Mouse (Mus musculus): ENCODE measurements at regions not wholly inside any gene's neighbourhood (a gene's known extent, or its start where the extent isn't known, plus 50 kb on each side); places are given as distances from the start of the nearest gene placed in this dataset.
A peak's percentile ranks its signal among the peaks of the same experiment; 100 is the strongest.

DNA sequence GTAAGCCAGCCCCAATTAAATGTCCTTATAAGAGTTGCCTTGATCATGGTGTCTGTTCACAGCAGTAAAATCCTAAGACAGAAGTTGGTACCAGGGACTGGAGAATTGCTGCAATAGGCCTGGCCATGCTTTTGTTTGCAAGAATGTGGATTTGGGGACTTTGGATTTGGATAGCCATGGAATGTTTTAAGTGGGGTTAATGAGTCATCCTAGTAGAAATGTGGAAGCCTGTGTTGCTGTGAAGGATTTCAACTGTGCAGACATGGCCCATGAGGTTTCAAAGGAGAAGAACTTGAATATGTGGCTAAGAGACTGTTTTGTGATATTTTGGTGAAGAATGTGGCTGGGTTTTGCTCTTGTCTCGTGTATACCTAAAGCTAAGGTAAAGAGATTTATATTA is 368.2 kb upstream of the Gli3 start:
- Histone ChIP-seq H3K9ac (ENCODE audit: low read depth, low read length) (no peak overlapping the region), H3K27ac (no peak overlapping the region), H3K36me3 (ENCODE audit: insufficient read depth, low read length) (no peaks in the 10 kb centered on the region), H3K4me1 (replicated peaks; ENCODE audit: insufficient read depth, low read length) (no peaks in the 10 kb centered on the region), H3K4me3 (replicated peaks; ENCODE audit: low read depth, low read length) (no peak overlapping the region), H3K9me3 (replicated peaks; ENCODE audit: low read length) (no peaks in the 10 kb centered on the region), H3K4me2 (ENCODE audit: low read length) (no peak overlapping the region), H3K27me3 (ENCODE audit: insufficient read depth, low read length) (no peaks in the 10 kb centered on the region)
- TF ChIP-seq CTCF (IDR thresholded peaks at IDR 0.05; ENCODE audit: low read depth) = no peak
- no peak for DNase-seq (ENCODE audit: low spot score)
- no peak for ATAC-seq (replicated peaks; ENCODE audit: low FRiP score, low read depth)
- 83% methylated on average over 1 of the region's 1 CpGs for WGBS

DNA sequence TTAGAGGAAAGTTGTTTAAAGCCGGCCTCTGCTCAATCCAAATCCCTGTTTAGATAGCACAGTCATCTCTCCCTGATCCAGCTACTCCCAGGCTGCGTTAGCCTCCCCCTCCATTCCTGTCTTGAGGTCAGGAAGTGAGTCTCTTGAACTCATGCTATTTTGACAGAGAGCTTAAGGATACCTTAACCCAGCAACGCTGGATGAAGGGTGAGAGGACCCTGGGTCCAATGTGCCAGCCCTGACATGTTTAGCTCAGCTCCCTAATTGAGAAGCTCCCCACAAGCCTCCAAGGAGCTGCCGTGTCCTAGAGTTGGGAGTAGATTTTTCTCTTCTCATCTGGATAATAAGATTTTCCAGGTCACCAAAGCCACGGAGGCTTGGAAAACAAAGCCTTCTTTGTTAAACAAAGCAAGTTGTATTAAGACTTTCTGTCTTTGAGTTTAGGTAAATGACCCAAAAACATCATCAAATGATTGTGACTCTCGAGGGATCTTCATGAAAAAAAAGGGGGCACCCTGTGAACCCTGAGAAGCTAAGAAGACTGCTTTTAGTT is 355.2 kb upstream of the Gli3 start:
- no peak for ATAC-seq (replicated peaks; ENCODE audit: low FRiP score, low read depth)
- 30% methylated on average over 6 of the region's 6 CpGs for WGBS
- Histone ChIP-seq H3K36me3 (ENCODE audit: insufficient read depth, low read length) (no peaks in the 10 kb centered on the region), H3K4me1 (replicated peaks; ENCODE audit: insufficient read depth, low read length) (no peaks in the 10 kb centered on the region), H3K4me3 (replicated peaks; ENCODE audit: low read depth, low read length) (no peak overlapping the region), H3K27me3 (ENCODE audit: insufficient read depth, low read length) (no peaks in the 10 kb centered on the region), H3K9ac (ENCODE audit: low read depth, low read length) (no peak overlapping the region), H3K9me3 (replicated peaks; ENCODE audit: low read length) (no peaks in the 10 kb centered on the region), H3K27ac (no peak overlapping the region), H3K4me2 (ENCODE audit: low read length) (no peak overlapping the region)
- peak; percentile 10 for DNase-seq (ENCODE audit: low spot score)
- no peak for TF ChIP-seq CTCF (IDR thresholded peaks at IDR 0.05; ENCODE audit: low read depth)

DNA sequence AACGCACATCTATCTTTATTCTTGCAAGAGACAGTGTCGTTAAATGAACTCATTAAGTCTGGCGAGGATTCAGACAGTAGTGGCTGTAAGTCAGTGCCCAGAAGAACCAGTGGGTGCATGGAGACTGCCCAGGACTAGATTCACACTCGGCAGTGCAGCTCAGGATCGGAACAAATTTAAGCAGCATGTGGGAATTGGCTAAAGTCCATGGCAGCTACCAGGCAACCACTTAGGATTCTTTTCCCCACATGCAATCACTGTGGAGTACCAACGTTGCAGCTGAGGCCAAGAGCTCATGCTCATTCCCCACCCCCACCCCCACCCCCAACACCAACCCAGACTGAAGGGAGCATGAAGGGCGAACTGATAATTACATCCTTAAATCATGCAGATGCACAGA is 349.7 kb upstream of the Gli3 start:
- DNase-seq (ENCODE audit: low spot score) (no peak), ATAC-seq (replicated peaks; ENCODE audit: low FRiP score, low read depth) (no peak)
- WGBS = 80% methylated on average over 7 of the region's 7 CpGs
- H3K27me3 ChIP-seq (ENCODE audit: insufficient read depth, low read length) = no peaks in the 10 kb centered on the region
- no peaks in the 10 kb centered on the region for H3K9me3 ChIP-seq (replicated peaks; ENCODE audit: low read length)
- no peak for TF ChIP-seq CTCF (IDR thresholded peaks at IDR 0.05; ENCODE audit: low read depth)
- no peaks in the 10 kb centered on the region for H3K36me3 ChIP-seq (ENCODE audit: insufficient read depth, low read length)
- H3K4me2 ChIP-seq (ENCODE audit: low read length) = no peak overlapping the region
- no peaks in the 10 kb centered on the region for H3K4me1 ChIP-seq (replicated peaks; ENCODE audit: insufficient read depth, low read length)
- no peak overlapping the region for H3K4me3 ChIP-seq (replicated peaks; ENCODE audit: low read depth, low read length)
- no peak overlapping the region for H3K27ac ChIP-seq
- H3K9ac ChIP-seq (ENCODE audit: low read depth, low read length) = no peak overlapping the region

DNA sequence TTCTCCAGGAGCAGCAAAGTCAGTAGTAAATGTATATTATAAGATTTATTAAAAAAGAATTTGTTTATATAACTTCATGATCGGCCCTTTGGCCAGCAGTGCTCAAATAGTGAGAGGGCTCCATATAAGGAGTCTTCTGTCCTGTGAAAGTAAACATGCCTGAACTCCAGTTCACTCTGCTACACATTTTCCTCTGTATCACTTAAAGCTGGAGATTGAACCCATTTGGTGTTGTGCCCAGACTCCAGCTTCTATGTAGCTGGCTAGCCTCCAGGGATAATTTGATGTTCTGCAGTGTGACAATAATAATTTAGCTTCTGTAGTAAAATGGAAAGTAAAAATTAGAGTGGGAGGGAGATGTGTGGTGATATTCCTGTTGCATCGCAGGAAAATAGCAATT is 332.8 kb upstream of the Gli3 start:
- no peak overlapping the region for H3K9ac ChIP-seq (ENCODE audit: low read depth, low read length)
- H3K27me3 ChIP-seq (ENCODE audit: insufficient read depth, low read length) = no peaks in the 10 kb centered on the region
- DNase-seq (ENCODE audit: low spot score) (peak; percentile 74), ATAC-seq (replicated peaks; ENCODE audit: low FRiP score, low read depth) (no peak)
- no peak overlapping the region for H3K4me2 ChIP-seq (ENCODE audit: low read length)
- H3K4me1 ChIP-seq (replicated peaks; ENCODE audit: insufficient read depth, low read length) = no peaks in the 10 kb centered on the region
- H3K9me3 ChIP-seq (replicated peaks; ENCODE audit: low read length) = no peaks in the 10 kb centered on the region
- WGBS = 39% methylated on average over 2 of the region's 2 CpGs
- TF ChIP-seq CTCF (IDR thresholded peaks at IDR 0.05; ENCODE audit: low read depth) = no peak
- no peak overlapping the region for H3K4me3 ChIP-seq (replicated peaks; ENCODE audit: low read depth, low read length)
- H3K36me3 ChIP-seq (ENCODE audit: insufficient read depth, low read length) = no peaks in the 10 kb centered on the region
- H3K27ac ChIP-seq = no peak overlapping the region

DNA sequence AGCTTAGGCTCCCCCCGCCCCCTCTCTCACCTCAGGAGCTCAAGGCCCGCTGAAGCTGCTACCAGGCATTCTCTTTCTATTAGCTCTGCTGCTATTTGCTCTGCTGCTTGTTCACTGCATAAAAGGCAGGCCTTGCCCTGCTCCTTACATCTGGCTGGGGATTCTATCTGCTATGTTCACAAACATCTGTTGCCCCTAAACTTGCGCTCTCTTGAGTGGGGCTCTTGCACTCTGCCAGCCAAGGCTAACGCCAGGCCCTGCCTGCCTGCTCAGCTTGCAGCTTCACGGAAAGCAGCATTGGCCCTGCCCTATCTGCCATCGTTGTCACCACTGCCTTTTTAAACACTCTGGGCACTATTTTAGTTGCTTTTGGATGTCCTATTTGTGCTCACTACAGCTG is 316.9 kb upstream of the Gli3 start:
- ATAC-seq (replicated peaks; ENCODE audit: low FRiP score, low read depth) = no peak
- no peak overlapping the region for H3K4me3 ChIP-seq (replicated peaks; ENCODE audit: low read depth, low read length)

DNA sequence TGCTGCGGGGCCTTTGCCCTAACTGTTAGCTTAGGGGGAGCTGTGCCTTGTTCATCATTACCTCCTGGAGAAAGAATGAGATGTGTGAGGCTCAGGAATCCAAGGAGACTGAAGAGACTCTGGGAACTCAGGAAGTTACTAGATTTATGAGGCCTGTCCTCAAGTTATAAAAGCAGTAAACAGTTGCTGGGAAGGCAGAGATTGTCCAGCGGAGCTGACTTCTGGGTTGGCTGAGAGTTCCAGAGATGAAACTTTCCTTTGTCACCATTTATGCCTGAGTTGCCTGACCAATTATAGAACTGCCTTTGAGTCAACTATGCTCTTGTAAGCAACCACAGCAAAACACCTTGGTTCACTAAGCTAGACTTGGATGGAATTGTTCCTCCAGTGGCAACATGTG is 282.1 kb upstream of the Gli3 start:
- no peak overlapping the region for H3K4me2 ChIP-seq (ENCODE audit: low read length)
- ATAC-seq (replicated peaks; ENCODE audit: low FRiP score, low read depth) = no peak
- H3K27ac ChIP-seq = no peak overlapping the region
- H3K36me3 ChIP-seq (ENCODE audit: insufficient read depth, low read length) = no peaks in the 10 kb centered on the region
- H3K27me3 ChIP-seq (ENCODE audit: insufficient read depth, low read length) = no peaks in the 10 kb centered on the region
- H3K4me1 ChIP-seq (replicated peaks; ENCODE audit: insufficient read depth, low read length) = no peaks in the 10 kb centered on the region
- peak; percentile 55 for DNase-seq (ENCODE audit: low spot score)
- H3K4me3 ChIP-seq (replicated peaks; ENCODE audit: low read depth, low read length) = no peak overlapping the region
- 15% methylated on average over 2 of the region's 2 CpGs for WGBS
- no peak overlapping the region for H3K9ac ChIP-seq (ENCODE audit: low read depth, low read length)
- no peak for TF ChIP-seq CTCF (IDR thresholded peaks at IDR 0.05; ENCODE audit: low read depth)
- no peaks in the 10 kb centered on the region for H3K9me3 ChIP-seq (replicated peaks; ENCODE audit: low read length)

More for the DNA sequence above, 316.9 kb upstream of the Gli3 start:
- WGBS = 58% methylated on average over 6 of the region's 6 CpGs
- DNase-seq (ENCODE audit: low spot score) = no peak
- Histone ChIP-seq H3K36me3 (ENCODE audit: insufficient read depth, low read length) (no peaks in the 10 kb centered on the region), H3K9ac (ENCODE audit: low read depth, low read length) (no peak overlapping the region), H3K9me3 (replicated peaks; ENCODE audit: low read length) (no peaks in the 10 kb centered on the region), H3K4me1 (replicated peaks; ENCODE audit: insufficient read depth, low read length) (no peaks in the 10 kb centered on the region), H3K4me2 (ENCODE audit: low read length) (no peak overlapping the region), H3K27ac (no peak overlapping the region), H3K27me3 (ENCODE audit: insufficient read depth, low read length) (no peaks in the 10 kb centered on the region)
- no peak for TF ChIP-seq CTCF (IDR thresholded peaks at IDR 0.05; ENCODE audit: low read depth)

All from kidney, postnatal 0 days (tissue).